Mouse (Mus musculus) effector memory CD4-positive, alpha-beta T cell, adult 5 months (primary cell): ENCODE data around the gene Reln. TPM values are rescaled to one million over a fixed set of nuclear protein-coding genes. Genes with fewer than 3 reads are reported as not detected.

Experiments
- polyA plus RNA-seq: library from polyadenylated mRNA; unstranded; fragments of 100-300 nt; shearing (Covaris generic); gene quantifications from one replicate; pipeline ENCODE4 v1.2.1, GENCODE M21; 2017

The Reln gene
- polyA plus RNA-seq = 0.27 TPM

GRCm38 (mm10) chr5:22344556-22344975 lies at the start of gene Reln:
Reln (minus strand) TSS chr5:22344702.

GRCm38 (mm10) chr5:21865346-21866107 lies 479.0 kb downstream of the Reln start, which contains the start of gene Slc26a5:
Slc26a5 (minus strand) TSS chr5:21865604.

Other genes starting within 250 kb of the Reln start
- 26.3 TPM for gene Orc5, start 205.7 kb upstream of the Reln start, polyA plus RNA-seq